Mouse (Mus musculus) monocyte, adult 2 months (primary cell): ENCODE data around the gene Farp2.
"Not testable (repeated sequence)": the region's sequence is repeated elsewhere in the genome, so short reads cannot be mapped to it uniquely, and the experiment has no call there.

Experiments used
- DNase-seq, 2 experiments: peaks; one replicate each; pipeline ENCODE4 v3.0.0; 2022; ENCODE audit warnings: low spot score in 2 of 2, low read depth in 1 of 2

Gene Farp2

GRCm38 (mm10) chr1:93511585-93512350 is at the start of gene Farp2:
TSS of gene Farp2 (plus strand) at chr1:93512079.
- DNase-seq = peak; percentile 79 to 85

- DNase-seq = no peak
These were observed 46.8 kb upstream of the Farp2 start for GRCm38 (mm10) chr1:93465066-93465465.

GRCm38 (mm10) chr1:93465746-93466145 is 46.1 kb upstream of the Farp2 start:
- DNase-seq = no peak

GRCm38 (mm10) chr1:93468626-93469025 is 43.3 kb upstream of the Farp2 start:
- no peak for DNase-seq

- DNase-seq = no peak
These were observed 36.2 kb upstream of the Farp2 start for GRCm38 (mm10) chr1:93475694-93476093.

- peak; percentile 94 to 96 for DNase-seq
These were observed 33.9 kb upstream of the Farp2 start for GRCm38 (mm10) chr1:93477758-93478585.

GRCm38 (mm10) chr1:93478586-93479475 is 33.0 kb upstream of the Farp2 start, which contains the start of gene Hdlbp:
TSS of gene Hdlbp (minus strand) at chr1:93478815.
- DNase-seq = peak; percentile 99

GRCm38 (mm10) chr1:93479476-93480083 is 32.3 kb upstream of the Farp2 start:
- peak in 1 of 2 experiments; percentile 5 for DNase-seq

- DNase-seq = not testable (repeated sequence)
These were observed 25.6 kb upstream of the Farp2 start for GRCm38 (mm10) chr1:93486302-93486701.

GRCm38 (mm10) chr1:93495312-93495711 is 16.6 kb upstream of the Farp2 start:
- no peak for DNase-seq

- no peak for DNase-seq
These were observed 4.8 kb upstream of the Farp2 start for GRCm38 (mm10) chr1:93506944-93507676.

- DNase-seq = not testable (repeated sequence)
These were observed 3.3 kb upstream of the Farp2 start for GRCm38 (mm10) chr1:93508576-93508975.

GRCm38 (mm10) chr1:93512351-93512690 is 442 bp downstream of the Farp2 start:
- no peak for DNase-seq

GRCm38 (mm10) chr1:93513221-93513620 is 1.3 kb downstream of the Farp2 start:
- DNase-seq = no peak

GRCm38 (mm10) chr1:93521491-93521890 is 9.6 kb downstream of the Farp2 start:
- no peak for DNase-seq

- DNase-seq = no peak
These were observed 10.4 kb downstream of the Farp2 start for GRCm38 (mm10) chr1:93522325-93522724.

GRCm38 (mm10) chr1:93529801-93530200 is 17.9 kb downstream of the Farp2 start:
- DNase-seq = no peak

GRCm38 (mm10) chr1:93537227-93537626 is 25.3 kb downstream of the Farp2 start:
- DNase-seq = no peak

- DNase-seq = no peak
These were observed 31.3 kb downstream of the Farp2 start for GRCm38 (mm10) chr1:93543196-93543595.

GRCm38 (mm10) chr1:93547286-93547685 is 35.4 kb downstream of the Farp2 start:
- DNase-seq = no peak
